Mouse (Mus musculus): ENCODE measurements around the gene C7. TPM values are rescaled to one million over a fixed set of nuclear protein-coding genes. Genes with fewer than 3 reads are reported as not detected.

The C7 gene
- polyA plus RNA-seq, 2 experiments from 2014 or later: not detected

DNA sequence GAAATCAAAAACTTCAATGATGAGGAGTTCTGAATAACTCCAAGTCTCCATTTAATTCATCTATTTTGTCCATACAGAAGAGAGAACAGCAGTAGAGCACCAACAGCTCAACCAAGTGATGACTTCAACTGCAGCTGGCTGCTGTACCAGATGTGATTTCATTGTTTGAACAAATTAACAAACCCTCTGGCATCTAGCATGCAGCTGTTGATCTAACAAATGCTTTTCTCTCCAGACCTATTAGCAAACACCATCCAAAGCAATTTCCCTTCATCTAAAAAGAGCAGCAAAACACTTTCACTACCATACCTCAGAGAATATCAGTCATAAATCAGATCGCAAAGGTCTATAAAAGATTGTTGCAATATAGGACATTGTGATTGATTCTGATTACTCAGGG, 90.2 kb downstream of the C7 start:
- ATAC-seq: no peak

Other genes with a start within 250 kb of the C7 start
- not detected for gene Mroh2b, start 165.0 kb downstream of the C7 start, polyA plus RNA-seq (2017; shearing (Covaris generic))
- gene Card6, start 44.8 kb upstream of the C7 start, polyA plus RNA-seq (2017; shearing (Covaris generic)): 10 to 100 TPM; 31.6 to 35.4 TPM
- 1,000 to 10,000 TPM; 2,142 to 2,785 TPM for gene Rpl37, start 52.9 kb upstream of the C7 start, polyA plus RNA-seq (2017; shearing (Covaris generic))
- 10 to 100 TPM; 22.4 to 23.6 TPM for gene Prkaa1, start 80.1 kb upstream of the C7 start, polyA plus RNA-seq (2017; shearing (Covaris generic))
- 10 to 100 TPM; 59.4 to 68.8 TPM for gene Ttc33, start 121.8 kb upstream of the C7 start, polyA plus RNA-seq (2017; shearing (Covaris generic))
- gene Ptger4, start 180.4 kb upstream of the C7 start, polyA plus RNA-seq (2017; shearing (Covaris generic)): 10 to 100 TPM; 33.9 to 36.7 TPM

Measured in activated CD4-positive, CD25-positive, alpha-beta regulatory T cell, adult 4 months (primary cell).